Mouse (Mus musculus) kidney, postnatal 14 days (tissue): ENCODE data around the gene Zfp385c.
A peak's percentile ranks its signal among the peaks of the same experiment; 100 is the strongest.
"Not testable (repeated sequence)": the region's sequence is repeated elsewhere in the genome, so short reads cannot be mapped to it uniquely, and the experiment has no call there.

Experiments
- DNase-seq: peaks from one replicate; pipeline ENCODE4 v3.0.0; 2022; ENCODE audit warnings: mixed read lengths

Gene Zfp385c

GRCm38 (mm10) chr11:100625754-100626700 lies 66.2 kb downstream of the Zfp385c start:
- no peak for DNase-seq

- peak; percentile 62 for DNase-seq
Observed at GRCm38 (mm10) chr11:100623867-100624266, 68.4 kb downstream of the Zfp385c start.

GRCm38 (mm10) chr11:100622714-100623113 lies 69.5 kb downstream of the Zfp385c start:
- peak; percentile 97 for DNase-seq

GRCm38 (mm10) chr11:100619982-100620381 lies 72.3 kb downstream of the Zfp385c start, which contains the start of gene Dnajc7:
Dnajc7 (minus strand) TSS chr11:100620168.
- DNase-seq = no peak

GRCm38 (mm10) chr11:100619485-100619975 lies 72.7 kb downstream of the Zfp385c start:
- DNase-seq = peak; percentile 97

GRCm38 (mm10) chr11:100618761-100619484 lies 73.3 kb downstream of the Zfp385c start, which contains the start of gene Nkiras2:
Nkiras2 (plus strand) TSS chr11:100619244.
- DNase-seq = peak; percentile 82

GRCm38 (mm10) chr11:100617480-100617879 lies 74.8 kb downstream of the Zfp385c start:
- DNase-seq = no peak

- not testable (repeated sequence) for DNase-seq
Observed at GRCm38 (mm10) chr11:100616836-100617235, 75.4 kb downstream of the Zfp385c start.

- no peak for DNase-seq
Observed at GRCm38 (mm10) chr11:100616332-100616731, 75.9 kb downstream of the Zfp385c start.

- peak; percentile 30 for DNase-seq
Observed at GRCm38 (mm10) chr11:100613241-100613640, 79.0 kb downstream of the Zfp385c start.

GRCm38 (mm10) chr11:100611627-100612026 lies 80.6 kb downstream of the Zfp385c start:
- DNase-seq = no peak

GRCm38 (mm10) chr11:100609997-100610680 lies 82.1 kb downstream of the Zfp385c start:
- DNase-seq = peak; percentile 56

- no peak for DNase-seq
Observed at GRCm38 (mm10) chr11:100609355-100609996, 82.8 kb downstream of the Zfp385c start.

GRCm38 (mm10) chr11:100608796-100609195 lies 83.5 kb downstream of the Zfp385c start:
- DNase-seq = peak; percentile 21

GRCm38 (mm10) chr11:100607121-100607520 lies 85.1 kb downstream of the Zfp385c start:
- DNase-seq = no peak

GRCm38 (mm10) chr11:100605451-100605850 lies 86.8 kb downstream of the Zfp385c start:
- DNase-seq = no peak

GRCm38 (mm10) chr11:100604321-100605005 lies 87.8 kb downstream of the Zfp385c start:
- DNase-seq = no peak

GRCm38 (mm10) chr11:100603813-100604212 lies 88.4 kb downstream of the Zfp385c start:
- no peak for DNase-seq

- DNase-seq = no peak
Observed at GRCm38 (mm10) chr11:100603155-100603554, 89.1 kb downstream of the Zfp385c start.

GRCm38 (mm10) chr11:100601372-100601771 lies 90.9 kb downstream of the Zfp385c start:
- DNase-seq = no peak

- no peak for DNase-seq
Observed at GRCm38 (mm10) chr11:100598074-100598473, 94.2 kb downstream of the Zfp385c start.

- no peak for DNase-seq
Observed at GRCm38 (mm10) chr11:100595533-100595932, 96.7 kb downstream of the Zfp385c start.
